Comparison of ENCODE assay signal across 30 mouse cellular contexts in genomic region chr12:84438697-84439096, GRCm38 (mm10). TPM values are rescaled to one million over a fixed set of nuclear protein-coding genes. Genes with fewer than 3 reads are reported as not detected.
"Had no signal": no experiment of that assay in that cellular context is flagged by ENCODE, and none has a peak within 500 bp of the region (broad histone marks: within the 10 kb centered on the region; RNA-seq: fewer than 3 reads in every experiment).

No protein-coding gene starts in this region.

- H3K4me3 ChIP-seq: limb, embryonic 10.5 days; limb, embryonic 12.5 days; limb, embryonic 13.5 days; limb, embryonic 15.5 days; liver, embryonic 12.5 days; liver, embryonic 13.5 days; liver, embryonic 15.5 days; lung, embryonic 15.5 days; megakaryocyte, embryonic 14.5 days; midbrain, embryonic 10.5 days; midbrain, embryonic 12.5 days; midbrain, embryonic 13.5 days; midbrain, embryonic 15.5 days; myocyte; neural tube, embryonic 12.5 days had no signal

- H3K9me3 ChIP-seq: limb, embryonic 10.5 days; limb, embryonic 12.5 days; limb, embryonic 13.5 days; limb, embryonic 15.5 days; liver, embryonic 12.5 days; liver, embryonic 13.5 days; liver, embryonic 15.5 days; lung, embryonic 15.5 days; midbrain, embryonic 10.5 days; midbrain, embryonic 12.5 days; midbrain, embryonic 15.5 days; neural tube, embryonic 12.5 days had no signal

- DNase-seq: left cerebral cortex, postnatal 4 days; liver; liver, embryonic 13.5 days; liver, postnatal 0 days; lung, adult 18-20 months; lung, adult 2 months; lung, embryonic 14.5 days; lung, postnatal 10 days; lung, postnatal 14 days; lung, postnatal 36 days; lung, postnatal 4 days; midbrain, embryonic 14.5 days had no signal

- H3K9ac ChIP-seq: limb, embryonic 12.5 days; limb, embryonic 13.5 days; limb, embryonic 15.5 days; liver, embryonic 12.5 days; liver, embryonic 13.5 days; liver, embryonic 14.5 days; liver, embryonic 15.5 days; liver, postnatal 0 days; lung, embryonic 14.5 days; lung, embryonic 15.5 days; midbrain, embryonic 12.5 days; midbrain, embryonic 13.5 days; midbrain, embryonic 15.5 days; neural tube, embryonic 12.5 days had no signal

- H3K27ac ChIP-seq: limb, embryonic 10.5 days; limb, embryonic 12.5 days; limb, embryonic 13.5 days; limb, embryonic 15.5 days; liver, embryonic 12.5 days; liver, embryonic 13.5 days; liver, embryonic 14.5 days; liver, embryonic 15.5 days; lung, embryonic 15.5 days; macrophage; midbrain, embryonic 10.5 days; midbrain, embryonic 12.5 days; midbrain, embryonic 13.5 days; midbrain, embryonic 15.5 days; neural tube, embryonic 12.5 days had no signal

- H3K4me1 ChIP-seq: limb, embryonic 10.5 days; limb, embryonic 12.5 days; limb, embryonic 13.5 days; limb, embryonic 15.5 days; liver, embryonic 12.5 days; liver, embryonic 13.5 days; liver, embryonic 15.5 days; lung, embryonic 15.5 days; megakaryocyte, embryonic 14.5 days; midbrain, embryonic 10.5 days; midbrain, embryonic 12.5 days; midbrain, embryonic 13.5 days; midbrain, embryonic 15.5 days; neural tube, embryonic 12.5 days had no signal

- H3K36me3 ChIP-seq: limb, embryonic 10.5 days; liver, embryonic 13.5 days; midbrain, embryonic 10.5 days; midbrain, embryonic 12.5 days; neural tube, embryonic 12.5 days had no signal

- H3K27me3 ChIP-seq: limb, embryonic 12.5 days; limb, embryonic 13.5 days; limb, embryonic 15.5 days; liver, embryonic 13.5 days; liver, embryonic 15.5 days; lung, embryonic 15.5 days; megakaryocyte, embryonic 14.5 days; midbrain, embryonic 12.5 days; midbrain, embryonic 13.5 days; midbrain, embryonic 15.5 days; neural tube, embryonic 12.5 days had no signal

RNA-seq across cellular contexts. Expression of gene Bbof1, which starts 29.8 kb away (rescaled TPM):
- total RNA-seq: monocyte, adult 5-6 weeks had no signal
- polyA plus RNA-seq: liver, adult 2 months had no signal
